Mouse (Mus musculus) lung, postnatal 0 days (tissue): ENCODE results near the gene Abhd18.
"Not testable (repeated sequence)": the region's sequence is repeated elsewhere in the genome, so short reads cannot be mapped to it uniquely, and the experiment has no call there.

Experiments used
- CTCF ChIP-seq: IDR thresholded peaks from 2 replicates; pipeline ENCODE4 v1.5.1; 2016; ENCODE audit warnings: antibody characterized with exemption, mild to moderate bottlenecking
- EP300 ChIP-seq: IDR thresholded peaks from 2 replicates; pipeline ENCODE4 v1.6.1; 2016; ENCODE audit warnings: antibody characterized with exemption, mild to moderate bottlenecking, control low read depth

DNA sequence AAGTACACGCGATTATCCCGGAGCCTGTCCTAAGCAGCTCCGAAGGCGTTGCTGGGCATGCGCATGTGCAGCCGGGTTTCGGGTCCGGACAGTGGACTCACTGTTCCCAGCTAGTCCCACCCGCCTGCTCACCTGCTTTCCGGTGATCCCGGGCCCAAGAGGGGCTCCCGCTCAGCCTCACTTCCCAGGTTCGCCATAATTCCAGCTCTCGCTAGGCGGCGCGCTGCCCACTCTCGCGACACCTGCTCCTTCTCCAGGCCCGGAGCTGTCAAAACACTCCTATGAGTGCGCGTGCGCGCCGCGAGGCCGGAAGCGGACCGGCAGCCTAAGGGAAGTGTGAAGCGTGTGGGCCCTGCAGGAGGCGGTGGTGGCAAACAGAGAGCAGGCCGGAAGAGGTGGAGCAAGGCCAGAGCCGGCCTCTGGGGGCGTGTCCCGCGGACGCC, 47.1 kb downstream of the Abhd18 start:
- peak; percentile 77 for TF ChIP-seq CTCF
- TF ChIP-seq EP300: not testable (repeated sequence)
